Mouse (Mus musculus): Measurements from ENCODE around the gene Tmem107.

DNA sequence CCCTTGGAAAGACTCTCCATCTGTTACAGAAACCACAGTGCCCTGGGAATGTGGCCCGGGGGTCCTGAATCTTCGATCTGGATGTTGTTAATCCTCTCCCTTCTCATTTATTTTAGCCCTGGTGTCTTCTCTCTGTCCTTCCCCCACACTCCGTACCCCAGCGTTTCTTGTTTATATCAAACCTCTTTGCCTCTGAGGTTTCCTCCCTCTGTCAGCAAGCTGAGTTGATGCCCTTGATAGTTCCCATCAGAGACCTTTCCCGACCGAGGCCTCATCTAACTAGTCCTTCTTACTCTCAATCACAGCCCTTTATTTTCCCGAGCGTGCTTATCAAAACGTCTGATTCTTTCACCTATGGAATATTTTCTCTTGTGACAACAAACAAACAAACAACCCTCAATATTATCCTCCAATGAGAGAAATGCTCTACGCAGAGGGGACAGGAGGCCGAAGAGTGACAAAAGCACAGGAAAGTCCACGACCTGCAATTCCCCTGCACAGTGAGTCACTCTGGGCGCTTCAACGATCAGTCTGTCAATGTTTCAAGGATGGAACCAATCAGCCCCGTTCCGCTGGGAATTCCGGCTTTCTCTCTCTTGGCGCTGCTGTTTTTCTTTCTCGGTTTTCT, 11.8 kb upstream of the Tmem107 start:
- no peak for TF ChIP-seq ZNF384 (IDR thresholded peaks at IDR 0.05; ENCODE audit: low read depth, low read length)
- TF ChIP-seq ZC3H11A (IDR thresholded peaks at IDR 0.05; ENCODE audit: borderline replicate concordance, low read depth, low read length) = no peak
- TF ChIP-seq HCFC1 (IDR thresholded peaks at IDR 0.05; ENCODE audit: borderline replicate concordance, insufficient read depth, low read length) = no peak
- no peak for TF ChIP-seq MAFK (IDR thresholded peaks at IDR 0.05; ENCODE audit: insufficient read depth, low read depth, low read length)
- no peak for TF ChIP-seq CHD2 (IDR thresholded peaks at IDR 0.05; ENCODE audit: low read depth, low read length)
